Mouse (Mus musculus): ENCODE results near the gene Rpl10. TPM values are rescaled to one million over a fixed set of nuclear protein-coding genes. Genes with fewer than 3 reads are reported as not detected.

Rpl10 gene
- 100 to 1,000 TPM; 171 TPM for total RNA-seq (2021)

DNA sequence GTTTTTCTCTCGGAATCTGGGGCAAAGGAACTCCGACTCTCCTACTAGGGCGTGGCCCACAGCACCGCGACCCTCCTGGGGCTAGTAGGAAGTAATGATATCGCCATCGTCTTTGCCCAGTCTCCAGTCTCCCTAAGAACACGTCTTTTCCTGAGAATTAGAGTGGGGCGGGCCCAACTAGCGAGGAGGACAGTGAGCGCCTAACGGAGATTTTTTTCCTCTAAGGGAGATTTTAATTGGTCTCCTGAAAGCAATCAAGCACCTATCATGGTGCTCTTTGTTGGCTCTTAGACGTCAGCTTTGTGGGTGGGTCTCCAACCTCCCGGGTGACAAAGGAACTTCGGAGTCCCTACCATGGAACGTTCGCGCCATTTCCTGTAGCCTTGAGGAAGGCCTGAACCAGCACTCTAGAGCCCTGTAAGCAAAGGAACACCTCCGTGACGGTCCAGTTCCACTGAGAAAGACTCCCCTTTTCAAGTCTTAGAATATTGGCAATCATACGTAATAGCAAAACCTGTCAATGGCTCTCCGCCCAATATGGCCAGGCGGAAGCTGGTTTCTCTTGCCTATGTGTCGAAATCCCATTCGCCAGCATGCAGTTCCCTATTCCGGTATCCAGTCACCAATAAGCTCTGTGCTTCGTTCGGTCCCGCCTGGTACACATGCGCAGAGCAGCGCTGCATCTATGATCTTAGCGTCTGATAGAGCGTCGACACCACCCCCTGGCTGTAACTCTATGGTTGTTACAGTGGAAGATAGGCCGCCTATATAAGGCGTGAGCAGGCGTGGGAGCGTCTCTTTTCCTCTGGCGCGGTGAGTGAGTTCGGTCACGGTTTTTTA, at the start of gene Rpl10:
TSS of gene Rpl10 (plus strand) at position 751 of the 840 bp plus-strand sequence.
- peak; percentile 65 to 70 for DNase-seq (ENCODE audit: extremely low spot score in 1 of 2, low spot score in 1 of 2)

DNA sequence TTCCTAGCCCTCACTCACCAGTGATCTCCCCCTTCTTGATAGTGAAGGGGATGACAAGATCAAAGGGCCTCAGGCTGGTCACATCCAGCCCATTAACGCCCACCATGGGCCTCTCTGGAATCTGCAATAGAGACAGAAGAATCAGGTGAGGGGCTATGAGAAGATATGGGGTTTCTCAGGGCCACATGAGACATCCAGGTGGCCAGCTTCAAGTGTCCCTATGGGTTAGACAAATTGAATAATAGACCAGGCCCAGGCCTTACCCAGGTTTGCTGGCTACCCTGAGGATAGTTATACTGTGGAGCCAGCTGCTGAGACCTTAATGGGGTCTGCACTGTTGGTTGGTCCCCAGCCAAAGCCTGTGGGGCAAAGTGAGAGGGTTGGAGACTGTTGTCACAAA, 40.6 kb upstream of the Rpl10 start:
- DNase-seq (ENCODE audit: extremely low spot score in 1 of 2, low spot score in 1 of 2), result no peak

DNA sequence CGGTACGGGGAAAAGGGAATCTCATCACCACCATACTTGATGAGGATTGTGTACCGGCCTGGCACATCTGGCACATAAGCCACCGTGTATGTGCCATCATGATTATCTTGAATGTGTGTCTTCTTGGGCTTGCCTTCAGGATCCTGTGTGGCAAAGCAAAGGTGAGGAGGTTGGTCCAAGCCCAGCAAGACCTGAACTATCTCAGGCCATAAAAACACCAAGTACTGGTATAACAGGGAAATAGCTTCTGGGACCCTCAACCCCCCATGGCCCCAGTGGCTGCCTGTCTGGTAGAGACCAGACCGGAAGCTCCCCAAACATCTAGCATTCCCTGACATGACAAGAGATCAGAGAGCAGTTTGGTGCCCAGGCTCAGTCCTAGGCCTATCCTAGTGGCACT, 37.4 kb upstream of the Rpl10 start:
- DNase-seq (ENCODE audit: extremely low spot score in 1 of 2, low spot score in 1 of 2), result no peak

DNA sequence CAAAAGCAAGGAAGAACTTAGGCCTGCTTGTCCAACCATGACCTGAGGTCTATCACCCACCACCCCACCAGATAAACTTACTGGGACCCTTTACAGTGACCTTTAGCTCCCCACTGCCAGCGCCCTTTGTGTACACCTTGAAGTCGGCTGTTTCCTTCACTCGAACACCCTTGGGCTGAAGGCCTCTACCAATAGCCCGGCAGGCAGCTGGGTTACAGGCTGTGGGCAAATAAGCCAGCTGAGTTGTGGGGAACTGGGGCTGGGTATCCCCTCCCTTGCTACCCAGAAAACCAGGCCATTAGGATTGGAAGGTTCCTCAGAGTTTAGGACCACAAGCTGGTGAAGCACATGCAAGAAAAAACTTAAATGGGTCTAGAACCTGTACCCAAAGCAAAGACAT, 30.3 kb upstream of the Rpl10 start:
- no peak for DNase-seq (ENCODE audit: extremely low spot score in 1 of 2, low spot score in 1 of 2)

DNA sequence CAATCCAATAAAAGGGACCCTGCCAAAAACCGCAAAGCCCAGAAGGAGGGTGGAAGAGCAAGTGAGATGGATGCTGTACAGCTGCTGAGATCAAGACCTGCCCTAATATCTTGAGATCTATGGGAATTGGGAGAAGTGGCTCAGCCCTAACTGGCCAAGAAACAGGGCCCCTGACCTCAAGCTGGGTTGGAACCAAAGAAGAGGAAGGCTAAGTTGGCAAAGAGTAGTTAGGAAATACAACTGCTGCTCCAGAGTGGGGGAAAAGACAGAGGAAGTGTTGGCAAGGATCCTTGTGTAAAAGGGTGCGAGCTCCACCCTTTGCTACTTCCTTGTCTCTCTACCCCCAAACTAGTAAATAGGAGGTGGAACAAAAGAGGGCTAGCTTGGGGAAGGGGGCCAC, 27.2 kb upstream of the Rpl10 start:
- no peak for DNase-seq (ENCODE audit: extremely low spot score in 1 of 2, low spot score in 1 of 2)

DNA sequence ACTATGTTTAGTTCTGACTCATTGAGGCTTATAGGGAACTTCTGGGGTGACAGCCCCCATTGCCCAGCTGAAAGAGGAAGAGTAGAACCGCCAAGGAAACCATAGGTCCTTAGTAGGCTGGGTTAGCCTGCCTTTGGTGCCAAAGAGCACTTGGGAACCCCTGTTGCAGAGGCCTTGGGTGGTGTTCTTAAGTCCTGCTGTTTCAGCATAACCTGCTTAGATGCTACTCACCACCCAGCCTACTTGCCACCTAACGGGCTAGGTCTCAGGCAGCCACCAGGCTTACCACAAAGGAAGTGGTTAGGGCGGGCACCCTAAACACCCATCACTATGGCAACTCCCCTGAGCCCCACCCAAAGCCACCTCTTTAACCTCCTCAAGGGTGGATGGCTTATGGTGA, 26.8 kb upstream of the Rpl10 start:
- DNase-seq (ENCODE audit: extremely low spot score in 1 of 2, low spot score in 1 of 2), result no peak

DNA sequence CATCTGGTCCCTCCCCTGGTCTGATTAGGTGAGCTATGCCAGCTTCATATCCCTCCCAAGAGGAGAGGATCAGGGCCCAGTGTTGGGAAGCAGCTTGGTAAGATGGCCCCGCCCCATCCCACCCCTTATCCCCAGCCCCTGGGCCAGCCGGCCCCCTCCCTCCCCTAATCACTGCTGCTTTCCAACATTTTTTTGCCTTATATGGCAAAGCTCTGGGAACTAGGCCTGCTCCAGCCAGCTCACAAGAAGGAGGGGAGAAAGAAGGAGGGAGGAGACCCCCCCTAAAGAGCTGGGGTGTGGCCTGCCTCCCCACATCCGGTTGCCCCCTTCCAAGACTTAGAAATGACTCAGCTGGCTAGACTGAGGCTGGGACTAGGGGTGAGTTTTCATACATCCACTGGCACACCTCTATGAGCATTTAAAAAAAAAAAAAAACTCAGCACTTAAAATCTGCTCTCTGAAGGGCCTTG, 26.0 kb upstream of the Rpl10 start:
- DNase-seq (ENCODE audit: extremely low spot score in 1 of 2, low spot score in 1 of 2), result no peak

DNA sequence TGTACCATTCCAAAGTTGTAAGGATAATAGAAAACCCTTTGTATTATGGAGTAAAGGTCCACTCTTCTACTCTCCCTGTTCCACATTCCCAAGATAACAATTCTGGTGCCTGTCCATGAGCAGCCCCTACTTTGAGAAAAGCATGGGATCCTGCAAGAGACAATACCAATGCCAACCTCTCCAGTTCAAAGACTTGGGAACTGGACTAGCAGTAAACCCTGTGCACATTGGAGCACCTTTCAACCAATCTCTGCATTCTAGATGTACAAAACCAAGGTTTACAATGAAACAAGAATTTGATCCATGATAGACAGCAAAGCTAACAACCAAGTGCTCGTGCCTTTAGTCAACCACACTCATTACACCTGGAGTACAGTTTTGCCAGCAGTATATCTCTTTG, 25.5 kb upstream of the Rpl10 start:
- DNase-seq (ENCODE audit: extremely low spot score in 1 of 2, low spot score in 1 of 2), result no peak

DNA sequence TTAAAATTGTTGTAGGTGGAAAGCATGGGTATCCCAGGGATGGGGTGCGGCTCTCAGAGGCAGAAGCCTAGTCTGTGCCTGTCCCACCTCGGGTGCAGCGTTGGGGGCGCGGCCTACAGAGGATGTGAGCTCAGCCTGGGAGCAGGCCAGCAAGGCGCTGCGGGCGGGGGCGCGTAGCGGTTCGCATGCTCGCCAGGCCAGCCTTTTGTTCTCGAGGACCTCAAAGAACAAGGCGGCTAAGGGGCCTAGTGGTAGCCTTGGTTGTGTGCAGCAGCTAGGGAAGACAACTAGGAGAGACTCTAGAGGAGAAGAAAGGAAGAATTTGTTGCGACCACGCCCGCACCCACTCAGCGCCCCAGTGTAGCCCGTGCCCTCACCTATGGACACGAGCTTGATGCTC, 24.9 kb upstream of the Rpl10 start:
- peak; percentile 30 to 51 for DNase-seq (ENCODE audit: extremely low spot score in 1 of 2, low spot score in 1 of 2)

DNA sequence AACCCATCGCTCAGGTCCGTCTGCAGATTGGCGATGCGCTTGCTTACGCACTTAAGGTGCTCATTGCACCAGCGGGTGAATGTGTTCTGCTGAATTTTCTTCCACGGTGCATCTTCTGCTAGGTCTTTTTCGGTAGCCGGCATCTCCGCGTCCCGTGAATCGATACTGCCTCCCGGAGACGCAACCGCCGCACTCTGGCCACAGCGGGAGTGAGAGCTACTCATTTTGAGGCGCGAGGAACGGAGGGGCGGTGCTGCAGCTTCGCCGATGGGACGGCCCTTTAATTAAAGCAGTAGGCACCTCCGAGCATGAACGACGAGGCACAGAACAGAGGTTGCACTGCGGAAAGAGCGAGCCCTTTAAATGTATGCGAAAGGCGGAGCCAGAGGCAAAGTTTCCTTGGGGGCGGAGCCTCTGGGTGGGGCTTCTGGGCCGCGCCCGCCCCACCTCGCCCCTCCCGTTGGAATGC, 24.4 kb upstream of the Rpl10 start:
- DNase-seq (ENCODE audit: extremely low spot score in 1 of 2, low spot score in 1 of 2), result peak; percentile 51 to 69

DNA sequence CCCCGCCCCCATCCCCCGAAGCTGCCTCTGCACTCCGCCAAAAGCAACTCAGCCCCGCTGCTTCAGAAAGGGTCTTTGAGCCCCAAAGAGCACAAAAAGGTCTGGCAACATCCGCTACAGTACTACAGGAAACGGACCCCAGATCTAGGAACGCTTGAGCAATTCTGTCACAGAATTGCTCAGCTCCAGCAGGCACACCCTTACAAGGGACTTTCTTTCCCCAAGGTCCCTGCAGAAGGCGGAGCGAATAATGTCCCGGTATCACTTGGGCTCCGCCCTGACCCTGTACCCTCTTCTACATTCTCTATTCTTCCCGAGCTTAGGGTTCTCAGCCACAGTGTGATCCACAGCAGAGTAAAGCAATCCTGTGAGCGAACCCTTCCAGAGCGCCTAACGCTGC, 23.9 kb upstream of the Rpl10 start:
- no peak for DNase-seq (ENCODE audit: extremely low spot score in 1 of 2, low spot score in 1 of 2)

DNA sequence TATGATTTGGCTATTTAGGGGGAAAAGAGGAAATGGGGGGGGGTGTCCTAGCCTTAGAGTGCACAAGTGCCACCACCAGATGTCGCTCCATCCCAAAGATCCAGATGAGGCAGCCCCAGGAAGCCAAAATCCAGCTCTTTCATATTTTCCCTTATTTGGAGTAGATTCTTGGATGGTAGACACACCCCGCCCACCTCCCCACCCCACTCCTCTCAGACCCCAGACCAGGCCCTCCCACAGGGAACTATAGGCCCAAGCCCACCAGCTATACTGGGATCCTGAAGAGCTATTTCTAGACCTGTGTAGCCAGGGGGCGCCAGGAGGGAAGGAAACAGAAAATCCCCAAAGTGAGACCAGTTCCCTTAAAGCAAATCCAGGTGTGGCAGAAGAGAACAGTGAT, 22.0 kb upstream of the Rpl10 start:
- DNase-seq (ENCODE audit: extremely low spot score in 1 of 2, low spot score in 1 of 2), result peak; percentile 25 to 66

DNA sequence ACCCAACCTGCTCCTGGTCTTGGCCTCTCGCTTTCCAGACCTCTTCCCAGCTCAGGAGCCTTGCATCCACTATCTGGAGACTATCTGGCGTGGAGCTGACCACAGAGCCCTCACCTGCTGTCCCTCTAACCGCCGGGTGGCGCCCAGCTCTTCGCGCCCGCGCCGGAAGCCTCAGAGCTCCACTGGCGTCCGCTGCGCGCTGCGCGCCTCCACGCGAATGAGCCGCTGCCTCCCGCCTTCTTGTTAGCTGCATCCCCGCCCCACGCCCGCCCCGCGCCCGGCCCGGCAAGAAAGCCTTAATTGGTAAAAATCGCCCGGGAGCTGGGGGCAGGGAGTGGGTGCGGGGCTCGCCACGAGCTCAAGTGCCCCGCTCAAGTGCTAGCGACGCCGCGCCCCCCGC, 21.0 kb upstream of the Rpl10 start, which contains the start of gene Flna:
TSS of gene Flna (minus strand) at position 206 of the 400 bp plus-strand sequence.
- DNase-seq (ENCODE audit: extremely low spot score in 1 of 2, low spot score in 1 of 2), result peak; percentile 40 to 46

DNA sequence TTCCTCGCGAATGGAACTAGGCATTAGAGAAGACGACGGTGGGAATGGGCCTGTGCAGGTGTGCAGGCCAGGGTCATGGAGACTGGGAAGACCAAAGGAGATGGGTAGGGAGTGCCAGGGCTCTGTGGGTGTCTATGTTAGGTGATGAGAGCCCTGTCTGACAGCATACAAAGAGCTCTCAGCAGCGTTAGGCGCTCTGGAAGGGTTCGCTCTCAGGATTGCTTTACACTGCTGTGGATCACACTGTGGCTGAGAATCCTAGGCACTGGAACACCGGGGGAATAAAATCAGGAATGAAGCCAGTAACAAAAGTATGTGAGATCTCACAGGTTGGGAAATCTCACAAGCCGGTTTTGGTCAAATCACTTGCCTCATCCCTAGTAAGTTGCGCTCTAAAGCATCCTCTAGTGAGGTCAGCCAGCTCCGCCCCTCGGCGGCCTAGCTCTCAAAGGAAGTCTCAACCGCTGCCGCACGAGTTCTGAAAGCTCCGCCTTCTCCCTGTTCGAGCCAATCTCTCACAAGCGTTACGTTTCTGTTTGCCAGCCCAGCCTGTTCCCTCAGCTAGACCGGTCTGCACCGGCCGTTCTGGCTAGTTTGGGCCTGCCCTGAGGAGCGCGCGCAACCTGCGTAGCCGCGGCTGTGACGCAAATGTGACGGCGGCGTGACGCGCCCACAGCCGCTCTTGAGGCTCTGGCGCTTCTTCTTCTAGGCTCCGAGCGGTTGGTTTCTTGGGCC, 16.3 kb upstream of the Rpl10 start, which contains the start of gene Emd:
TSS of gene Emd (plus strand) at position 535 of the 735 bp plus-strand sequence.
- DNase-seq (ENCODE audit: extremely low spot score in 1 of 2, low spot score in 1 of 2), result peak; percentile 60 to 66

DNA sequence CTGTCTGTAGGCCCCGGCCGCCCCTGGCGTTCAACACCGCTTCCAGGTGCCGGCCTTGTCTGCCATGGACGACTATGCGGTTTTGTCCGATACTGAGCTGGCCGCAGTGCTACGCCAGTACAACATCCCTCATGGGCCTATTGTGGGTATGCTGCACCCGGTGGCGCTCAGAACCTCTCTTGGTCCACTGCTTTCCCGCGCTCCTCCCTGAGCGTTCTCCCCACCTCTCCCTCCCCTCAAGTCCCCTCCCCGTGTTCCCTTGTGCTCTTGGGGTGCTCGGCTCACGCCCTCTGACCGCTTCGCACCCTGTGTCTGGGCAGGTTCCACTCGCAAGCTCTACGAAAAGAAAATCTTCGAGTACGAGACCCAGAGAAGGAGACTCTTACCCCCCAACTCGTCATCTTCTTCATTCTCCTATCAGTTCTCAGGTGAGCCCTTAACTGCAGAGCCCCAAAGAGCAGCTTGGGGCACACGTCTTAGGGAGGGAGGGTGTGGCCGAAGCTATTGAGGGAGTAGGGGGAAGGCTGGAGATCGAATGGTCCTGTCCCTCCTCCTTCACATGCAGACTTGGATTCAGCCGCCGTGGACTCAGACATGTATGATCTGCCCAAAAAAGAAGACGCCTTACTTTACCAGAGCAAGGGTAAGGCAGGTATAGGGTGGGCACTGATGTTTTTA, 15.6 kb upstream of the Rpl10 start:
- no peak for DNase-seq (ENCODE audit: extremely low spot score in 1 of 2, low spot score in 1 of 2)

DNA sequence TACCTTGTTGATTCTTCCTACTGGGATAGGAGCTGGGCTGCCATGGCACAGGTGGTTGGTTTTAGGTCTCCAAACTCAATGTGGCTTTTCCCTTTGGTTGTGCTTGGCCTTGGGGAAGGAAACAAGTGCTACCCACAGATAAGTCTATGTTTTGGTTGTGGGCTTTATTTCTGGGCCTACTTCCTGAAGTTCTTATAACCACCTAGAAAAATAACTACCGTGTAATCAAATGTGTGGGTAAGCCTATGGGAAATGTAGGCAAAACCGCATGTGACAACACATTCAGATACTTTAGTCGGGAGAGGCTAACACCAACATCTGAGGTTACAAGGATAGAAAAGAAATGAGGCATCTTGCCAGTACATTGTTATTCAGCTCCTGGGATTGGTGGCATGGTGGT, 12.9 kb upstream of the Rpl10 start:
- DNase-seq (ENCODE audit: extremely low spot score in 1 of 2, low spot score in 1 of 2), result no peak

DNA sequence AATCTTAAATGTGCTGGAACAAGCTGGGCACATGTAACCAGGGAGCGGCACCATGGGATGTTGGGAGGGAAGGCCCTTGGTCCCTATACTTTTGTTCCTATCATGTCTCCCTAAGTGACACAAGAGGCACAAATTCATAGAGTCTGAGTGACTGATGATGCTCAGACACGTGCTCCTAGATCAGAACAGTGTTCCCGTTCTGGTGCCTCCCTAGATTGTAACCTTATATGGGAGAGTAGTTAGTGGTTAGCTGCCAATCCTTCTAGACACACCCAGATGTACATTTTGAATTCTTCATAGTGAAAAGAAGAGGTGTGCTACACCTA, 913 bp upstream of the Rpl10 start:
- no peak for DNase-seq (ENCODE audit: extremely low spot score in 1 of 2, low spot score in 1 of 2)

DNA sequence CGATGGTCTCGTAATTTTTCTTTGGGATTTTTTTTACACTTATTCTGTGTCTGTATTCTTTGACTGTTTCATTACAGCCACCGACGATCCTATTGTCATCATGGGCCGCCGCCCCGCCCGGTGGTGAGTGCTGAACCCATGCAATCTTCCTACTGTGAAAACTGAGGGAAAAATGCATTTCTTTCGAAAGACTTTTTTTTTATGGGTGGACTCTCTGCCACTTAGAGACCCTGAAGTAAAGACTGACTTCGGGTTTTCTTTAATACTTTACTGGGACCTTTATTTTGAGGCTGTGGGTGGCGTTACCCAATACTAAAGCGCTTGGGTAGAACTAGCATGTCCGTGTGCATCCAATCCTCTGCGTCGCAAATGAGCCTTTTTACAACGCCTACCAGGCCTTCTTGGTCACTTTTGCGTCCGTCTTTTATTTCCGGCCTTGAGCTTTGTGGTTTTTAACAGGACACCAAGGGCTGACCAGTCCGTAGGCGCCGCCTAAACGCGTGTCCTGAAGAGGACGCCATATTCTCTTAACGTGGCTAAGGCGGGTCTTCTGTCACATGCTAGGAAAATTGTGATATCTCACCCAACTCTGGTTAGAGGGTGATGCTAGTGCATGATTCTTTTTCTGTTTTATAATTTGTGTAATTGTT, 415 bp downstream of the Rpl10 start:
- peak in 1 of 2 experiments; percentile 5 for DNase-seq (ENCODE audit: extremely low spot score in 1 of 2, low spot score in 1 of 2)

DNA sequence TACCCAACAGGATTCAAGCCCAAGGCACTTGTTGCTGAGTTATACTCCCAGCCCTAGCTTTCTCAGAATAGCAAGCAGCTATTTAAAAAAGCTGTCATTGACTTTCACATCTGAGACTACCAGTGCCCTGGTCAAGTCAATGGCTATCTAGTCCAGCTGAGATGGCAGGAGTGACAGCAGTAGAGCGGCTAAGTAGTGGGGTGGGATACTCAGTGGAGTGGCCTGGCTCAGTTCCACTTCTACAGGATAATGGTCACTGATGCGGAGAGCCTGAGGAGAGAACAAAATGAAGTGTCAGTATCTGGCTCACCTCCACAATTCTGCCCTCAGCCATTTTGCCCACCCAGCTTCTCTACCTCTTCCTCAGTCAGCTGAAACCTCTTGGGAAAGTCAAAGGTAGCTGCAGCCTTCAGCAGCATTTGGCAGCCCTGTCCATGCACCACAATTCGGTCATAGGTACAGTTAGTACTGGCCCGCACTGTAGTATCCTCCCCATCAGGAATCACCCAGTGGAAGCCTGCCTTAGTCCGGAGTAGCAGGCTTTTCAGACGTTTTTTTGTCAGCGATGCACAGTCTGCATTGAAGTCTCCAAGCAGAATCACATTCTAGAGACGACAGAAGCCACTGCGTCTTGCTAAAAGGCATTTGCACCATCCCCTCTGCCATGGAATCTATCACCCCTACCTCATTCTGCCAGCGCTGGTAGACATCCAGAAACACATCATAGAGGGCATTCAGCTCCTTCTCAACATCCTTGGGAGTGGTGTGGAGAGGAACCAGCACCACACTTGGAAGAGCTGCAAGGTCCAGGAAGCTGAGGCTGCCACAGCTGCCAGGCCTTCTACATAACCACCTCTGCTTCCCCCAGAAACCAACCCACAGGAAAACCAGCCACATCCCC, 3.1 kb downstream of the Rpl10 start:
- no peak for DNase-seq (ENCODE audit: extremely low spot score in 1 of 2, low spot score in 1 of 2)
